Mouse (Mus musculus): ENCODE measurements around the gene Taok2.
"Not testable (repeated sequence)": the region's sequence is repeated elsewhere in the genome, so short reads cannot be mapped to it uniquely, and the experiment has no call there.

Gene Taok2

GRCm38 (mm10) chr7:126884286-126885164, at the start of gene Taok2:
TSS of gene Taok2 (minus strand) at chr7:126884703.
- ATAC-seq (ENCODE audit: insufficient number of reproducible peaks, low FRiP score, low TSS enrichment), result peak; percentile 91

GRCm38 (mm10) chr7:126932652-126933051, 48.1 kb upstream of the Taok2 start:
- ATAC-seq (ENCODE audit: insufficient number of reproducible peaks, low FRiP score, low TSS enrichment), result no peak

GRCm38 (mm10) chr7:126929046-126929445, 44.5 kb upstream of the Taok2 start:
- peak; percentile 49; the same call in 1 of the 2 replicates for ATAC-seq (ENCODE audit: insufficient number of reproducible peaks, low FRiP score, low TSS enrichment)

GRCm38 (mm10) chr7:126928384-126929037, 44.0 kb upstream of the Taok2 start, which contains the start of gene Kctd13:
TSS of gene Kctd13 (plus strand) at chr7:126928879.
- peak; percentile 88; the same call in 1 of the 2 replicates for ATAC-seq (ENCODE audit: insufficient number of reproducible peaks, low FRiP score, low TSS enrichment)

GRCm38 (mm10) chr7:126926299-126926698, 41.8 kb upstream of the Taok2 start:
- ATAC-seq (ENCODE audit: insufficient number of reproducible peaks, low FRiP score, low TSS enrichment), result no peak

- no peak for ATAC-seq (ENCODE audit: insufficient number of reproducible peaks, low FRiP score, low TSS enrichment)
These were observed 39.5 kb upstream of the Taok2 start for GRCm38 (mm10) chr7:126923999-126924398.

- no peak for ATAC-seq (ENCODE audit: insufficient number of reproducible peaks, low FRiP score, low TSS enrichment)
These were observed 38.1 kb upstream of the Taok2 start, which contains the start of gene Tmem219 for GRCm38 (mm10) chr7:126922624-126923060. TSS of gene Tmem219 (minus strand) at chr7:126922917.

- ATAC-seq (ENCODE audit: insufficient number of reproducible peaks, low FRiP score, low TSS enrichment), result no peak
These were observed 37.1 kb upstream of the Taok2 start for GRCm38 (mm10) chr7:126921563-126921962.

GRCm38 (mm10) chr7:126919973-126920372, 35.5 kb upstream of the Taok2 start:
- no peak for ATAC-seq (ENCODE audit: insufficient number of reproducible peaks, low FRiP score, low TSS enrichment)

- not testable (repeated sequence) for ATAC-seq (ENCODE audit: insufficient number of reproducible peaks, low FRiP score, low TSS enrichment)
These were observed 33.9 kb upstream of the Taok2 start for GRCm38 (mm10) chr7:126918356-126918755.

- no peak for ATAC-seq (ENCODE audit: insufficient number of reproducible peaks, low FRiP score, low TSS enrichment)
These were observed 30.3 kb upstream of the Taok2 start for GRCm38 (mm10) chr7:126914844-126915243.

GRCm38 (mm10) chr7:126905590-126905989, 21.1 kb upstream of the Taok2 start:
- ATAC-seq (ENCODE audit: insufficient number of reproducible peaks, low FRiP score, low TSS enrichment), result no peak

GRCm38 (mm10) chr7:126899781-126900180, 15.3 kb upstream of the Taok2 start:
- ATAC-seq (ENCODE audit: insufficient number of reproducible peaks, low FRiP score, low TSS enrichment), result not testable (repeated sequence)

- peak; percentile 91 for ATAC-seq (ENCODE audit: insufficient number of reproducible peaks, low FRiP score, low TSS enrichment)
These were observed 13.8 kb upstream of the Taok2 start for GRCm38 (mm10) chr7:126898102-126898990.

- ATAC-seq (ENCODE audit: insufficient number of reproducible peaks, low FRiP score, low TSS enrichment), result no peak
These were observed 13.0 kb upstream of the Taok2 start for GRCm38 (mm10) chr7:126897390-126898101.

GRCm38 (mm10) chr7:126896912-126897311, 12.4 kb upstream of the Taok2 start:
- no peak for ATAC-seq (ENCODE audit: insufficient number of reproducible peaks, low FRiP score, low TSS enrichment)

GRCm38 (mm10) chr7:126888852-126889251, 4.3 kb upstream of the Taok2 start:
- ATAC-seq (ENCODE audit: insufficient number of reproducible peaks, low FRiP score, low TSS enrichment), result no peak

GRCm38 (mm10) chr7:126887281-126887680, 2.8 kb upstream of the Taok2 start:
- ATAC-seq (ENCODE audit: insufficient number of reproducible peaks, low FRiP score, low TSS enrichment), result no peak

- no peak for ATAC-seq (ENCODE audit: insufficient number of reproducible peaks, low FRiP score, low TSS enrichment)
These were observed 747 bp downstream of the Taok2 start for GRCm38 (mm10) chr7:126883731-126884181.
